Mouse (Mus musculus): Measurements from ENCODE around the gene Supt4a. TPM values are rescaled to one million over a fixed set of nuclear protein-coding genes. Genes with fewer than 3 reads are reported as not detected.

Gene Supt4a
- 187 and 191 TPM in 2 replicates for polyA plus RNA-seq (2016; fragmentation: Nextera tagmentation; extraction: Ambion mirVana)

DNA sequence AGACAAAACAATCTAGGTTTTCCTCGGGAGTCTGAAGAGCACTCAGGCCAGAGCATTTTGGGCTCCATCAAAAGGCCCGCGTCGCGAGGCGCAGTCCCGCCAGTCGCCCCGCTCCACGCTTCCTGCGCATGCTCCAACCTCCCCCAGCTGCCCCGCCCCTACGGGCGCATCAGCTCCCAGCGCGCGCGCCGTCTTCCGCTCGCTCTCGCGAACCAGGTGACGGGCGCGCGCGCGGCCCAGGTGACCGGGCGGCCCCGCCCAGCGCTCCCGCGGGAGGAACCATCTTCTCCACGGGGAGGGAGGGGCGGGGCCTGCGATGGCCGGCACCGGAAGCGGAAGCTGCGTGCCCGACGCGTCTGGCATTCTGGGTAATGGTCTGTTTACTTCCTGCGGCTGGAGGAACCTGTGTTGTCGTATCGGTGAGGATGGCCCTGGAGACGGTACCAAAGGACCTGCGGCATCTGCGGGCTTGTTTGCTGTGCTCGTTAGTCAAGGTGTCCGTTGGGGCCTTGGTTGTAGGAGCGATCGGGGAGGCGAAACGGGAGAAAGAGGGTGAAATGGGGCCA lies at the start of gene Supt4a:
TSS of gene Supt4a (plus strand) at position 378 of the 566 bp plus-strand sequence.
- Histone ChIP-seq H3K27ac (peak within 1 kb of the TSS; percentile 92), H3K27me3 (ENCODE audit: low read depth, poor library complexity, severe bottlenecking) (no peaks in the 10 kb centered on the region), H3K4me1 (peaks cover 24% of the 10 kb centered on the region), H3K9me3 (replicated peaks) (no peaks in the 10 kb centered on the region), H3K4me3 (peak within 1 kb of the TSS; percentile 90), H3K36me3 (peaks cover 31% of the 10 kb centered on the region)
- WGBS: under 1% methylated on average over 43 of the region's 57 CpGs
- DNase-seq (ENCODE audit: low spot score): peak; percentile 98

DNA sequence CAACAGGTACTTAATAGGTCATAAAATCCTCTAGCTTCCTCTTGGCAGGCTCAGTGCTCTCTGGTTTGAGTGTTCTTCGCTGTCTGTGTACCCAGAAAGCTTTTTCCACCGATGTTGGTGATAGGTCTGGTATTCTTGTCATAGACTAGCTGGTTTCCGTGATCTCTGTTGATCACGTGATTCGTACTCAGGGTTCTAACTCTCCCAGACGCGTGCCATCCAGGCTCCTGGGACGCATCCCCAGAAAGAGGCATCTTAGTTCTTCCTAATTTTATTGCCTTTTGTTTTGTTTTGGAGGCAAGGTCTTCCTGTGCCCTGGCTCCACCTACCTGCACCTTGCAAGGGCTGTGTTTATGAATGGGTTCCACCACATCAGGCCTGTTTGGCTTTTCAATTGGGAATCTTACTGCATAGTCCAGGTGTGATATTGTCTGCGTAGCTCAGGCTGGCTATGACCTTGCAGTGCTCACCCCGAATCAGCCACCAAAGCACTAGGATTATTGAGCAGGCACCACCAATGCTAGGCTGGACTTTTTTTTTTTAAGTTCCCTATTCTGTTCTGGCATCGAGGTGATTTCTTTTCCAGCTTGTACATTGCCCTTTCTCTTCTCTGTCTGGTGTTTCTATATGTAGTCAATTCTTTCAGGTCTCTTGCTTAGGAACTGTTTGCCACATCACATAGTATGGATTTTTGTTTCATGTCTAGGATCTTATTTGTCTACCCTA lies 48.7 kb upstream of the Supt4a start:
- WGBS: 75% methylated on average over 11 of the region's 11 CpGs
- Histone ChIP-seq H3K27ac (no peak overlapping the region), H3K4me1 (peaks cover 11% of the 10 kb centered on the region)

GRCm38 (mm10) chr11:87689402-87689808 lies 47.9 kb upstream of the Supt4a start:
- Histone ChIP-seq H3K4me1 (peaks cover 11% of the 10 kb centered on the region), H3K36me3 (no peaks in the 10 kb centered on the region), H3K27me3 (ENCODE audit: low read depth, poor library complexity, severe bottlenecking) (0 out of 2 replicates have a peak, but pooled peaks cover 3% of the 10 kb centered on the region), H3K27ac (no peak overlapping the region), H3K9me3 (replicated peaks) (no peaks in the 10 kb centered on the region), H3K4me3 (no peak overlapping the region)
- DNase-seq (ENCODE audit: low spot score): no peak
- 18% methylated on average over 7 of the region's 7 CpGs for WGBS

More for the DNA sequence above, 48.7 kb upstream of the Supt4a start:
- DNase-seq (ENCODE audit: low spot score): no peak
- 0 out of 2 replicates have a peak, but pooled peaks cover 3% of the 10 kb centered on the region for H3K27me3 ChIP-seq (ENCODE audit: low read depth, poor library complexity, severe bottlenecking)
- no peaks in the 10 kb centered on the region for H3K9me3 ChIP-seq (replicated peaks)
- no peaks in the 10 kb centered on the region for H3K36me3 ChIP-seq
- H3K4me3 ChIP-seq: no peak overlapping the region

DNA sequence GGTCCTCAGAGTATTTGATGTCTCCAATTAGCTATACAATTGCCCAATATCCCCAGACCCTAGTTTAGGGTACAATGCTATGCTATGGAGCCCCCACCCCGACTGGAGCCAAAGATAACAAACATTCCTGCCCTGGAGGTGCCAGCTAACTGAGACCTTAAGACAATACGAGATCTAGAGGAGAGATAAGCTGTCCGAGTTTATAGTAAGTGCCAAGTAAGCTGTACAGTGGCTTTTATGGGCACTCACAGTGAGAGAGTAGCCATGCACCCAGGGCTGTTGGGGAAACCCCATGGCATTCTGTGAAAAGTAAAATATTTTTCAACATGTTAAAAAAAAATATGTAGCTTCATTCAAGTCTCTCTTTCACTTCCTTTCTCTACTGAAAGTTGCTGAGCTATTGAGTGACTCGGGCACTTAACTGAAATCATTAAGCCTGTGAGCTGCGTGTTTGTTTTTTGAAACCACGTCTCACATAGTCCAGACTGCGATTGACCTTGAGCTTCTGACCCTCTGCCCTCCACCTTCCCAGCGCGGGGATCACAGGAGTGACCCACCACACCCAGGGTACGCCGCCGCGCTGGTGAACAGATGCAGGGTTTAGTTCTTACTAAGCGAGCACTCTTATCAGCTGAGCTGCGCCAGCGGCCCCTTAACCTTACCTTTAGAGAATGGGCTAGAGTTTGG lies 47.2 kb upstream of the Supt4a start:
- 0 out of 2 replicates have a peak, but pooled peaks cover 3% of the 10 kb centered on the region for H3K27me3 ChIP-seq (ENCODE audit: low read depth, poor library complexity, severe bottlenecking)
- H3K9me3 ChIP-seq (replicated peaks): no peaks in the 10 kb centered on the region
- H3K4me3 ChIP-seq: no peak overlapping the region
- no peaks in the 10 kb centered on the region for H3K36me3 ChIP-seq
- no peak for DNase-seq (ENCODE audit: low spot score)
- WGBS: 71% methylated on average over 16 of the region's 16 CpGs
- peaks cover 11% of the 10 kb centered on the region for H3K4me1 ChIP-seq
- no peak overlapping the region for H3K27ac ChIP-seq

DNA sequence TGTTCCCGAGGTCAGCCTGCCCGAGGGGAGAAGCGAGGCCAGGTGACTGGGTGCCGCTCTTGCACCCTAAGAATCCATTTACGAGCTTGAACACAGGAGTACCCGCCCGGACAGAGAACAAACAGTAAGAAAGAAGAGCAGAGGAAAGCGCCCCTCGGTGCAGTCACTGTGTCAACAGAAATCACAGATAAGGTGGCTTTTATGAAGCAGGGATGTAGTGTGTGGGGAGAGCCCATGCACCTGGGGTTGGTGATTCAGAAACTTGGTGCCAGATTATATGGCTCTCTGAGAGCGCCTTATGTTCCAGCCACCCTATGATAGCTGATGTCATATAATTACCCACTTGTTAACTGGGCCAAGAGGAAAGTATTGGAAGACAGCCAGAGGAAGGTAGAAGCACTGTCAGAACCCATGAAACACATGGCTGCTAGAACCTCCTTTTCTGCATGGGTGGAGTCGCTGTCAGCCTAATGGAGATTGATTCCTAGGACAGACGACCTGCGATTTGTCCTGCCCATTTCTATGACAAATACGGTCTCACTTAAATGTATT lies 40.1 kb upstream of the Supt4a start:
- H3K4me1 ChIP-seq: no peaks in the 10 kb centered on the region
- no peak overlapping the region for H3K27ac ChIP-seq
- no peak overlapping the region for H3K4me3 ChIP-seq
- H3K27me3 ChIP-seq (ENCODE audit: low read depth, poor library complexity, severe bottlenecking): no peaks in the 10 kb centered on the region
- 70% methylated on average over 14 of the region's 14 CpGs for WGBS
- DNase-seq (ENCODE audit: low spot score): no peak
- no peaks in the 10 kb centered on the region for H3K9me3 ChIP-seq (replicated peaks)
- no peaks in the 10 kb centered on the region for H3K36me3 ChIP-seq

DNA sequence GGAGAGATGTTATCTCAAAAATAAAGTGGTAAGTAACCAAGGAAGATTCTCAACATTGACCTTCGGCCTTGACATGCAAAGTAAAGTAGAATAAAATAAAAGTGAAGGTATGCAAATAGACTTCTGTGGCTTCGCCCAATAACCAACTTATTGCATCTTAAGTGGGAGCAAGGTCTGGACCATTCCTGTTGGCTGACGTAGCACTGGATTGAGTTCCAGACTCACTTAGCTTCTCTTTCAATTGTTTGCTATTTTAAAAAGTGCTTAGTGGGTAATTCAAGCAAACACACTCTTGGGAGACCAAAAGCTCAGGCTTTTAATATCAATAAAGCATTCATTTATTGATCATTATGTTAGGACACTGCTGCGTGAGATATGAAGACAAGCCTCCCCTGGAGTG lies 39.2 kb upstream of the Supt4a start:
- no peak overlapping the region for H3K27ac ChIP-seq
- H3K4me3 ChIP-seq: no peak overlapping the region
- 94% methylated on average over 4 of the region's 4 CpGs for WGBS
- no peaks in the 10 kb centered on the region for H3K27me3 ChIP-seq (ENCODE audit: low read depth, poor library complexity, severe bottlenecking)
- no peaks in the 10 kb centered on the region for H3K4me1 ChIP-seq
- DNase-seq (ENCODE audit: low spot score): no peak
- no peaks in the 10 kb centered on the region for H3K36me3 ChIP-seq
- no peaks in the 10 kb centered on the region for H3K9me3 ChIP-seq (replicated peaks)

- no peaks in the 10 kb centered on the region for H3K27me3 ChIP-seq (ENCODE audit: low read depth, poor library complexity, severe bottlenecking)
- H3K27ac ChIP-seq: no peak overlapping the region
- no peaks in the 10 kb centered on the region for H3K4me1 ChIP-seq
- H3K4me3 ChIP-seq: no peak overlapping the region
- H3K9me3 ChIP-seq (replicated peaks): no peaks in the 10 kb centered on the region
- 85% methylated on average over 6 of the region's 6 CpGs for WGBS
- H3K36me3 ChIP-seq: no peaks in the 10 kb centered on the region
- DNase-seq (ENCODE audit: low spot score): no peak
Observed at GRCm38 (mm10) chr11:87701108-87701507, 36.2 kb upstream of the Supt4a start.

DNA sequence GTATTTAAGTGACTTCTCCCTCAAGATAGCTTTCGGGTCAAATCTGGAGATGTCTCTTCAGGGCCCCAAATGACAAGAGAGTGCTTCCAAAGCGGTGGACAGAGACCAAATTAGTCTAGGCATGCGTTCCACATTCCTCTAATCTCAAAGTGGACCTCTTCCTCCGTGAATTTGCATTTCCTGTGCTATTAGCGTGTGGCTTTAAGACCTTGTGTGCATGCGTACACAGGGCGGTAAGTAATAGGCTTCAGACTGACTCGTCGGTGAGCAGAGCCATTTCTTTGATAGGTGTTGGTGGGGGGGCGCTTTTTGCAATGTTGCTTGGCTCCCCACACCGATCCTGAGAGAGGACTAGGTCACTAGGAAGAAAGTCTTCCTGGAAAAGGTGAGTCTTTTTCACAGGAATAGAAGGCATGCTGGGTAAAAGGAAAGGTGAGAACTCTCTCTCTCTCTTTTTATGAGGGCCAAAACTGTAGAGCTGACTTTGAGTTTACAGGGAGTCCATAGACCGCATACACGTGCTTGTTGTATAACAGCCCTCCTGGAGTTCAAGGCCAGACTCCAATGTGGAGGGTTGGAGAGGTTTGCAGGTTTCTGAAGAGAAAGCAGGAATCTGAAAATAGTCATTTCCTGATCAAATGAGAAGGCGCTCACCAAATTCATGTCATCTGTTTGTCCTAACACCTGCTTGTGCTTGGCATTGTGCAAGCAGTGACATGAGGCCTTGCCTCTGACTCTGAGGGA lies 35.3 kb upstream of the Supt4a start:
- Histone ChIP-seq H3K9me3 (replicated peaks) (no peaks in the 10 kb centered on the region), H3K4me1 (no peaks in the 10 kb centered on the region), H3K27ac (no peak overlapping the region), H3K4me3 (no peak overlapping the region), H3K27me3 (ENCODE audit: low read depth, poor library complexity, severe bottlenecking) (no peaks in the 10 kb centered on the region), H3K36me3 (no peaks in the 10 kb centered on the region)
- 88% methylated on average over 14 of the region's 14 CpGs for WGBS
- no peak for DNase-seq (ENCODE audit: low spot score)

DNA sequence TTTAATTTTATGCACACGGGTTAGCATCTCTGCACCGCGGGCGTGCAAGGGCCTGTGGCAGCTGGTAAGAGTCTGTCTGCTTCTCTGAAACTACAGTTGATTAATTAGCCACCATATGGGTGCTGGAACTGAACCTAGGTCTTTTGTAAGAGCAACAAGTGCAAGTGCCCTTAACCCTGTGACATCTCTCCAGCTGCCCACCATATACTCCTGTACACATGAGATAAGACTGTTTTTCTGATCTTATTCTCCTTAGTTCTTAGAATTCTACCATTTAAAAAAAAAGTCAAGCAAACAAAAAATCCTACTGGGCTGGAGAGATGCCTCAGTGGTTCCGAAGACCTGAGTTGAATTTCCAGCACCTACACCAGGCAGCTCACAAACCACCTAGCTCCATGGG lies 33.7 kb upstream of the Supt4a start:
- WGBS: 86% methylated on average over 5 of the region's 5 CpGs
- Histone ChIP-seq H3K36me3 (no peaks in the 10 kb centered on the region), H3K4me3 (no peak overlapping the region), H3K9me3 (replicated peaks) (no peaks in the 10 kb centered on the region), H3K4me1 (no peaks in the 10 kb centered on the region), H3K27me3 (ENCODE audit: low read depth, poor library complexity, severe bottlenecking) (peaks cover 8% of the 10 kb centered on the region; the same call in 1 of the 2 replicates), H3K27ac (no peak overlapping the region)
- DNase-seq (ENCODE audit: low spot score): no peak

DNA sequence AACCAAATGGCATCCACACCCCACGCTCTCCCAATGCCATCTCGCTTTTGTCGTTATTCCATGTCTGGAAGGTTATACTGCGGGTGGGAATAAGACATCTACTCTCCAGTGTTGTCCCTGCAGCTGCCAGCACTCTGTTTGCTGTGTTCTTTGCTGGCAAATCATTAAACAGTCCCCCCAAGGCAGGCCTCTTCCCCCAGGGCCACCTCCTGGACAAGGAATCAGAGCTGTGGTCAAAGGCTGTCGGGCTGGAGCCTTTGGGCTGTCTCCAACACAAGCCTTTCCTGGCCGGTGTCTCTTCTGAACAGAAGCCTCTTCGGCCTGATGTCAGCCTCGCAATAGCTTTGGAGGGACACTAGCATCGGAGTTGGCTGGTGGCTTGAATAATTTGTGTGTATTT lies 33.1 kb upstream of the Supt4a start:
- H3K4me1 ChIP-seq: peaks cover under 1% of the 10 kb centered on the region; the same call in 1 of the 2 replicates
- no peak for DNase-seq (ENCODE audit: low spot score)
- 85% methylated on average over 9 of the region's 9 CpGs for WGBS
- H3K27ac ChIP-seq: no peak overlapping the region
- peaks cover 15% of the 10 kb centered on the region; the same call in 1 of the 2 replicates for H3K27me3 ChIP-seq (ENCODE audit: low read depth, poor library complexity, severe bottlenecking)
- H3K9me3 ChIP-seq (replicated peaks): no peaks in the 10 kb centered on the region
- no peak overlapping the region for H3K4me3 ChIP-seq
- no peaks in the 10 kb centered on the region for H3K36me3 ChIP-seq

DNA sequence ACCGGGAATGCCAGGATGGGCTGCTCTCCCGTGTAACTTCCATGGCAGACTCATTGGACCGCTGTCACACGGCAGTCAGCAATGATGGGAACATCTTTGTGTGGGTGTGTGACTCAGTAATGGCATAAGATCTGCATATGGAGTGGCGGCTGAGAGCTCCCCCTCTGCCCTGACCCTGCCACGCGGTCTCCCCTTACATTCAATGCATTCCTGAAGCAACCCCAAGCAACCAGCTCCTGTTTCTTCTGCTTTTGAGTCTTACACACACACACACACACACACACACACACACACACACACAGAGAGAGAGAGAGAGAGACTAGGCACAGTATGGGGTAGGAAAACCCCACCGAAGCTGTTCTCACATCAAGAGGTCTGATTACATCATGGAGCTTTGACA lies 29.8 kb upstream of the Supt4a start:
- WGBS: 68% methylated on average over 8 of the region's 8 CpGs
- no peak for DNase-seq (ENCODE audit: low spot score)
- Histone ChIP-seq H3K9me3 (replicated peaks) (no peaks in the 10 kb centered on the region), H3K4me1 (peaks cover 24% of the 10 kb centered on the region), H3K27ac (no peak overlapping the region), H3K27me3 (ENCODE audit: low read depth, poor library complexity, severe bottlenecking) (peaks cover 32% of the 10 kb centered on the region), H3K4me3 (no peak overlapping the region), H3K36me3 (no peaks in the 10 kb centered on the region)

DNA sequence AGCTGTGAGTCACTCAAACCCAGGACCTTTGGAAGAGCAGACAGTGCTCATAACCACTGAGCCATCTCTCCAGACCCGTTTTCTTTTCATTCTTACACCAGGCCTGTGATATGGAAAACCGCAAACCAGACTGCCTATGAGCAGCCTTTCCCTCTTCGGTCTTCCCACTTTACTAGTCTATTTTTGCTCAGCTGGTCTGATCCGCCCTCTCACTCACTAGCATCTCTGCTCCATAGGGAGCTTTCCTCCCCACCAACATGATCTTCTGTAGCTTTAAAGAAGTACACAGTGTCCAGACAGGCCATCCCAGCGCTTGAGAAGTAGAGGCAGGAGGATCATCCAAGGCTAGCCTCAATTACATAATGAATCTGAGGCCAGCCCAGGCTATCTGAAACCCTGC lies 28.4 kb upstream of the Supt4a start:
- H3K4me1 ChIP-seq: peaks cover 24% of the 10 kb centered on the region
- no peak overlapping the region for H3K27ac ChIP-seq
- H3K36me3 ChIP-seq: no peaks in the 10 kb centered on the region
- WGBS: 86% methylated on average over 5 of the region's 5 CpGs
- peaks cover 32% of the 10 kb centered on the region for H3K27me3 ChIP-seq (ENCODE audit: low read depth, poor library complexity, severe bottlenecking)
- no peak overlapping the region for H3K4me3 ChIP-seq
- no peaks in the 10 kb centered on the region for H3K9me3 ChIP-seq (replicated peaks)
- DNase-seq (ENCODE audit: low spot score): no peak

Measured in limb, embryonic 10.5 days (tissue).